Mouse (Mus musculus) heart, adult 2 months (tissue): Measurements from ENCODE around the gene Msantd2.

Experiments used
- CTCF ChIP-seq: fragments of 200-600 bp; IDR thresholded peaks from 2 replicates; pipeline ENCODE4 v1.8.1; 2022; ENCODE audit warnings: antibody characterized with exemption, mild to moderate bottlenecking, moderate library complexity
- EP300 ChIP-seq: fragments of 200-500 bp; IDR thresholded peaks from 2 replicates; pipeline ENCODE4 v1.6.1; 2011; ENCODE audit warnings: low read depth, low read length, control low read depth; ENCODE audit not compliant: insufficient read depth
- POLR2A ChIP-seq: fragments of 200-500 bp; IDR thresholded peaks from 2 replicates; pipeline ENCODE4 v1.6.1; 2011; ENCODE audit warnings: mild to moderate bottlenecking, low read depth, low read length, control low read depth; ENCODE audit not compliant: insufficient read depth

GRCm38 (mm10) chr9:37457151-37457550 lies 32.0 kb upstream of the Msantd2 start:
- TF ChIP-seq CTCF (no peak), EP300 (no peak), POLR2A (no peak)
